Mouse (Mus musculus): Measurements from ENCODE around the gene Wapl. TPM values are rescaled to one million over a fixed set of nuclear protein-coding genes. Genes with fewer than 3 reads are reported as not detected.

Wapl gene
- polyA plus RNA-seq, 1 experiment = 10.1 TPM

DNA sequence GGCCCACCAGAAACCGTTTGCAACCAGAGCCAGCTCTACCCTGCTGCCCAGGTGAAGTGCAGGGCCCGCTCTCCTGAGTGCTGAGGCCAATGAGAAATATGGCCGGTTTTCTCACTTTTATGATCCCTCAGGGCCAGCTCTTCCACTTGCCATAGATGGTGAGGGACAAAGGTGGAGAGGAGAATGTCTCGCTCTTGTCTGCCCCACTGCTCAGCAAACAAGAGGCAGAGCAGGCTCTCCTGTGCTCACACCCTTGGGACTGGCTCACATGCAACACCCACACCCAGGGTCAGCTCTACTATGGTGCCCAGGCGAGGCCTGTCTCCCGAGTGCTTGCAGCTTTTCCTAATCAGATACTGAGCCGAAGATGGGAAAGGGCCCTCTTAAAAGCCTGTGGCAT is 105.0 kb downstream of the Wapl start:
- DNase-seq = no peak
- H3K27ac ChIP-seq (ENCODE audit: insufficient read depth, low read depth, low read length) = no peak overlapping the region
- no peak overlapping the region for H3K4me3 ChIP-seq (ENCODE audit: insufficient read depth, low read depth, low read length)
- TF ChIP-seq POLR2A (IDR thresholded peaks at IDR 0.05; ENCODE audit: low read depth, low read length) (no peak), CTCF (conservative IDR thresholded peaks at IDR 0.05; ENCODE audit: insufficient read depth, insufficient read length, low read depth, low read length) (no peak)
- H3K4me1 ChIP-seq (ENCODE audit: control insufficient read depth, insufficient read depth, low read length) = no peaks in the 10 kb centered on the region
- H3K27me3 ChIP-seq (replicated peaks; ENCODE audit: control insufficient read depth, insufficient read depth, low read length) = no peaks in the 10 kb centered on the region
- WGBS = 82% methylated on average over 7 of the region's 7 CpGs
- H3K36me3 ChIP-seq (ENCODE audit: control insufficient read depth, insufficient read depth, low read length) = no peaks in the 10 kb centered on the region

DNA sequence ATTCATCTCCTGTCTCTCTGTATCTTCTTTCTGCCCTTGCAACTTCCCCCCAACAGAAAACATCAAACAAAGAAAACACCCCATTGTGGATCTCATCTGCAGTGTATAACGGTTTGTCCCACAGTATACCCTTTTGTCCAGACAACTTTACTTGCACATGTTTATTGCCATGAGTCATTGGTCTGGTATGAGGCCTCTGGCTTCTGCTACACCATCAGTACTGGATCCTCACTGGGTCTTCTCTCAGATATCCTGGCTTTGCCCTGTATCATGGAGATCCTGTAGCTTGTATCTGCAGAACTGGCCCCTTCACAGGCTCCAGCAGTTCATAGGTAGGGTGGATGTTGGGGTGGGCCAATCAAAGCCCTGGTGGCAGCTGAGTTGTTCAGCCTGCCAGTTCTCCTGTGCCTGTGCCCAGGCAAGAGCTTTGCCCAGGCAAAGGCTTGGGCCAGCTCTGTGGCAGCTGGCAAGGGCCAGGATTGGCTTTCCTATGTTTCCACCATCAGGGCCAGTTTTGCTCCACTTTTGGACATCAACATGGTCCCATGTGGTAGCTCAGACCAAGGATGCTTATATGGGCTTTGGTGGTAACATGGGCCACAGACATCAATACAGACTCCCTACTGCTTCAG is 119.8 kb downstream of the Wapl start:
- Histone ChIP-seq H3K27ac (ENCODE audit: insufficient read depth, low read depth, low read length) (no peak overlapping the region), H3K36me3 (ENCODE audit: control insufficient read depth, insufficient read depth, low read length) (no peaks in the 10 kb centered on the region), H3K27me3 (replicated peaks; ENCODE audit: control insufficient read depth, insufficient read depth, low read length) (no peaks in the 10 kb centered on the region), H3K4me3 (ENCODE audit: insufficient read depth, low read depth, low read length) (no peak overlapping the region), H3K4me1 (ENCODE audit: control insufficient read depth, insufficient read depth, low read length) (no peaks in the 10 kb centered on the region)
- 62% methylated on average over 1 of the region's 1 CpGs for WGBS
- DNase-seq = no peak
- TF ChIP-seq CTCF (conservative IDR thresholded peaks at IDR 0.05; ENCODE audit: insufficient read depth, insufficient read length, low read depth, low read length) = no peak
- no peak for TF ChIP-seq POLR2A (IDR thresholded peaks at IDR 0.05; ENCODE audit: low read depth, low read length)

Other genes with a start within 250 kb of the Wapl start
- gene Bmpr1a, start 170.6 kb upstream of the Wapl start, polyA plus RNA-seq (2012; rRNA removed) = 11.0 and 11.4 TPM in 2 replicates
- gene 9230112D13Rik, start 151.1 kb upstream of the Wapl start, polyA plus RNA-seq (2012; rRNA removed) = not detected in 2 replicates
- 1.9 and 26.0 TPM in 2 replicates for gene Ldb3, start 85.2 kb upstream of the Wapl start, polyA plus RNA-seq (2012; rRNA removed)
- gene Opn4, start 73.8 kb upstream of the Wapl start, polyA plus RNA-seq (2012; rRNA removed) = 0.10 TPM in 1 of 2 replicates, not detected in the other
- gene Grid1, start 146.2 kb downstream of the Wapl start, polyA plus RNA-seq (2012; rRNA removed) = 1.3 and 1.4 TPM in 2 replicates

Data from kidney, adult 2 months (tissue).